Mouse (Mus musculus): Measurements from ENCODE around the gene Strn4.

DNA sequence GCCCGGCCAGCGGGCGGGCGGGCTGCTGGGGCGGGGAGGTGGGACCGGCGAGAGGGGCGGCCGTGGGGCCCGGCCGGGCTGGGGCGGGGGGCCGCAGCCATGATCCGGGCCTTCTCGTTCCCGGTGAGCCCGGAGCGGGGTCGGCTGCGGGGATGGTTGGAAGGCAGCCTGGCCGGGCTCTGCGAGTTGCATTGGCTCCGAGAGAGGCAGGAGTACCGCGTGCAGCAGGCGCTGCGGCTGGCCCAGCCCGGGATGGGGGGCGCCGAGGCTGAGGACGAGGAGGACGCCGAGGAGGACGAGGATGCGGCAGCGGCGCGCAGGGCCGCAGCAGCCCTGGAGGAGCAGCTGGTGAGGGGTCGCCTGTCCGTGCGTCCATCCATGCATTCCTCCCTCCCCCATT is 59.6 kb downstream of the Strn4 start:
- TF ChIP-seq POLR2AphosphoS2 (IDR thresholded peaks at IDR 0.05; ENCODE audit: low read depth, low read length) (no peak), MAX (IDR thresholded peaks at IDR 0.05; ENCODE audit: low read length) (no peak; the same call in 1 of the 2 replicates), CTCF (conservative IDR thresholded peaks at IDR 0.05 in 1 of 2, IDR thresholded peaks at IDR 0.05 in 1 of 2; ENCODE audit: low read depth in 2 of 2, low read length in 2 of 2) (no peak), POLR2A (IDR thresholded peaks at IDR 0.05; ENCODE audit: low read depth, low read length) (no peak; the same call in 1 of the 2 replicates), NELFE (IDR thresholded peaks at IDR 0.05; ENCODE audit: low read depth, low read length) (peak; percentile 45; the same call in 1 of the 2 replicates), JUND (conservative IDR thresholded peaks at IDR 0.05; ENCODE audit: low read depth, low read length) (no peak), CHD1 (IDR thresholded peaks at IDR 0.05; ENCODE audit: low read depth, low read length) (no peak), KAT2A (IDR thresholded peaks at IDR 0.05; ENCODE audit: insufficient replicate concordance, low read length) (0 out of 2 replicates have a peak, but pooled peaks have one; percentile 6), EP300 (IDR thresholded peaks at IDR 0.05; ENCODE audit: low read length) (no peak), E2F4 (IDR thresholded peaks at IDR 0.05; ENCODE audit: insufficient replicate concordance, low read depth, low read length) (no peak), RAD21 (IDR thresholded peaks at IDR 0.05; ENCODE audit: low read depth, low read length) (no peak), USF2 (conservative IDR thresholded peaks at IDR 0.05; ENCODE audit: low read depth, low read length) (no peak)

All from CH12.LX (cell line).